Mouse (Mus musculus) lung, embryonic 15.5 days (tissue): Measurements from ENCODE around the gene Slc41a2. TPM values are rescaled to one million over a fixed set of nuclear protein-coding genes. Genes with fewer than 3 reads are reported as not detected.
"Not testable (repeated sequence)": the region's sequence is repeated elsewhere in the genome, so short reads cannot be mapped to it uniquely, and the experiment has no call there.

Experiments
- ATAC-seq: fragments of 200-750 bp; cut with Nextera tagmentation; 2 replicates; pipeline ENCODE4 v1.8.0; 2017; ENCODE audit warnings: moderate number of reproducible peaks, borderline replicate concordance; ENCODE audit not compliant: low FRiP score, low TSS enrichment; ENCODE audit errors: extremely low read depth
- H3K27ac ChIP-seq: fragments of 300-500 bp; sonication (generic); 2 replicates; pipeline ENCODE4 v1.5.1; 2015; ENCODE audit warnings: moderate library complexity, mild to moderate bottlenecking, inconsistent platforms
- H3K27me3 ChIP-seq: fragments of 300-500 bp; sonication (generic); 2 replicates; pipeline ENCODE4 v1.6.1; 2015; ENCODE audit warnings: inconsistent platforms
- H3K36me3 ChIP-seq: fragments of 300-500 bp; sonication (generic); 2 replicates; pipeline ENCODE4 v1.6.1; 2015; ENCODE audit warnings: inconsistent platforms
- H3K4me1 ChIP-seq: fragments of 300-500 bp; sonication (generic); 2 replicates; pipeline ENCODE4 v1.6.1; 2015; ENCODE audit warnings: inconsistent platforms
- H3K4me2 ChIP-seq: fragments of 300-500 bp; sonication (generic); 2 replicates; pipeline ENCODE4 v1.6.1; 2015; ENCODE audit warnings: inconsistent platforms, mild to moderate bottlenecking, moderate library complexity
- H3K4me3 ChIP-seq: fragments of 300-500 bp; sonication (generic); 2 replicates; pipeline ENCODE4 v1.5.1; 2015; ENCODE audit warnings: mild to moderate bottlenecking, inconsistent platforms
- H3K9ac ChIP-seq: fragments of 300-500 bp; sonication (generic); 2 replicates; pipeline ENCODE4 v1.6.1; 2015; ENCODE audit warnings: inconsistent platforms
- H3K9me3 ChIP-seq: fragments of 300-500 bp; sonication (generic); 2 replicates; pipeline ENCODE4 v1.6.1; 2016; ENCODE audit warnings: inconsistent platforms
- WGBS: fragments of 180-500 bp; shearing (Covaris S2); methylation state at CpG from one replicate; pipeline ENCODE4 v1.1.7; 2015; 5-methylcytosine and 5-hydroxymethylcytosine counted together
- polyA plus RNA-seq: library from polyadenylated mRNA; unstranded; fragments of >200 nt; fragmentation: Nextera tagmentation; extraction: Ambion mirVana; gene quantifications from 2 replicates; pipeline ENCODE4 v1.2.1, GENCODE M21; 2015

The Slc41a2 gene
- polyA plus RNA-seq, 1 experiment from 2014 or later: 0.79 TPM

- H3K9ac ChIP-seq: no peak overlapping the region
Observed at GRCm38 (mm10) chr10:83374045-83374656, 36.5 kb upstream of the Slc41a2 start.

GRCm38 (mm10) chr10:83368918-83369317, 31.2 kb upstream of the Slc41a2 start:
- 43% methylated on average over 5 of the region's 5 CpGs for WGBS
- Histone ChIP-seq H3K4me3 (no peak overlapping the region), H3K4me1 (no peaks in the 10 kb centered on the region), H3K27ac (no peak overlapping the region), H3K9me3 (no peaks in the 10 kb centered on the region), H3K36me3 (peaks cover 57% of the 10 kb centered on the region), H3K27me3 (no peaks in the 10 kb centered on the region), H3K9ac (no peak overlapping the region), H3K4me2 (no peak overlapping the region)
- no peak for ATAC-seq

More at GRCm38 (mm10) chr10:83374045-83374656, 36.5 kb upstream of the Slc41a2 start:
- Histone ChIP-seq H3K4me3 (no peak overlapping the region), H3K4me2 (no peak overlapping the region), H3K9me3 (no peaks in the 10 kb centered on the region), H3K4me1 (peaks cover 10% of the 10 kb centered on the region), H3K36me3 (peaks cover 20% of the 10 kb centered on the region; the same call in 1 of the 2 replicates), H3K27me3 (no peaks in the 10 kb centered on the region), H3K27ac (0 out of 2 replicates have a peak overlapping the region, but pooled peaks have one; percentile 36)
- ATAC-seq: no peak
- 71% methylated on average over 3 of the region's 3 CpGs for WGBS

- H3K4me3 ChIP-seq: no peak overlapping the region
- no peak overlapping the region for H3K9ac ChIP-seq
- H3K9me3 ChIP-seq: no peaks in the 10 kb centered on the region
- no peak for ATAC-seq
- H3K4me2 ChIP-seq: no peak overlapping the region
- no peaks in the 10 kb centered on the region for H3K27me3 ChIP-seq
- no peak overlapping the region for H3K27ac ChIP-seq
- 91% methylated on average over 8 of the region's 8 CpGs for WGBS
- peaks cover 55% of the 10 kb centered on the region for H3K36me3 ChIP-seq
- H3K4me1 ChIP-seq: peaks cover 20% of the 10 kb centered on the region
Observed at GRCm38 (mm10) chr10:83363451-83363850, 25.8 kb upstream of the Slc41a2 start.

GRCm38 (mm10) chr10:83361643-83362382, 24.1 kb upstream of the Slc41a2 start:
- no peaks in the 10 kb centered on the region for H3K9me3 ChIP-seq
- H3K9ac ChIP-seq: no peak overlapping the region
- peaks cover 41% of the 10 kb centered on the region for H3K36me3 ChIP-seq
- no peak for ATAC-seq
- no peak overlapping the region for H3K4me3 ChIP-seq
- H3K27me3 ChIP-seq: no peaks in the 10 kb centered on the region
- 47% methylated on average over 5 of the region's 5 CpGs for WGBS
- no peak overlapping the region for H3K27ac ChIP-seq
- peak overlapping the region; percentile 81 for H3K4me2 ChIP-seq
- H3K4me1 ChIP-seq: peaks cover 20% of the 10 kb centered on the region

- H3K9me3 ChIP-seq: no peaks in the 10 kb centered on the region
- H3K4me2 ChIP-seq: peak overlapping the region; percentile 81
- H3K36me3 ChIP-seq: peaks cover 27% of the 10 kb centered on the region
- peak; percentile 70 for ATAC-seq
- H3K4me3 ChIP-seq: peak overlapping the region; percentile 92
- H3K27ac ChIP-seq: peak overlapping the region; percentile 72
- peak overlapping the region; percentile 80 for H3K9ac ChIP-seq
- under 1% methylated on average over 40 of the region's 40 CpGs for WGBS
- H3K4me1 ChIP-seq: peaks cover 20% of the 10 kb centered on the region
- H3K27me3 ChIP-seq: no peaks in the 10 kb centered on the region
Observed at GRCm38 (mm10) chr10:83360356-83360755, 22.7 kb upstream of the Slc41a2 start.

- Histone ChIP-seq H3K4me2 (peak within 1 kb of the TSS; percentile 81), H3K4me1 (peaks cover 20% of the 10 kb centered on the region), H3K27me3 (no peaks in the 10 kb centered on the region), H3K4me3 (peak within 1 kb of the TSS; percentile 92), H3K27ac (peak within 1 kb of the TSS; percentile 72), H3K36me3 (peaks cover 24% of the 10 kb centered on the region), H3K9ac (peak within 1 kb of the TSS; percentile 80), H3K9me3 (no peaks in the 10 kb centered on the region)
- WGBS: under 1% methylated on average over 30 of the region's 30 CpGs
- peak; percentile 97 for ATAC-seq
Observed at GRCm38 (mm10) chr10:83359956-83360355, 22.3 kb upstream of the Slc41a2 start, which contains the start of gene D10Wsu102e. Gene D10Wsu102e, plus strand, starts transcription at chr10:83360221.

- no peak for ATAC-seq
Observed at GRCm38 (mm10) chr10:83359451-83359850, 21.8 kb upstream of the Slc41a2 start.

GRCm38 (mm10) chr10:83356416-83356815, 18.7 kb upstream of the Slc41a2 start:
- Histone ChIP-seq H3K4me1 (peaks cover 26% of the 10 kb centered on the region), H3K9ac (no peak overlapping the region)
- no peak for ATAC-seq

More at GRCm38 (mm10) chr10:83359451-83359850, 21.8 kb upstream of the Slc41a2 start:
- Histone ChIP-seq H3K9ac (peak overlapping the region; percentile 22; the same call in 1 of the 2 replicates), H3K27me3 (no peaks in the 10 kb centered on the region), H3K4me3 (peak overlapping the region; percentile 92), H3K27ac (no peak overlapping the region), H3K4me2 (peak overlapping the region; percentile 81), H3K36me3 (peaks cover 19% of the 10 kb centered on the region), H3K9me3 (no peaks in the 10 kb centered on the region), H3K4me1 (peaks cover 20% of the 10 kb centered on the region)
- WGBS: 89% methylated on average over 4 of the region's 4 CpGs

GRCm38 (mm10) chr10:83354333-83354719, 16.6 kb upstream of the Slc41a2 start:
- peak; percentile 33 for ATAC-seq
- no peak overlapping the region for H3K9ac ChIP-seq
- no peaks in the 10 kb centered on the region for H3K27me3 ChIP-seq
- peak overlapping the region; percentile 58 for H3K27ac ChIP-seq
- no peaks in the 10 kb centered on the region for H3K9me3 ChIP-seq
- no peaks in the 10 kb centered on the region for H3K36me3 ChIP-seq
- no peak overlapping the region for H3K4me3 ChIP-seq
- peak overlapping the region; percentile 28 for H3K4me2 ChIP-seq
- 51% methylated on average over 8 of the region's 8 CpGs for WGBS
- peaks cover 13% of the 10 kb centered on the region for H3K4me1 ChIP-seq

More at GRCm38 (mm10) chr10:83356416-83356815, 18.7 kb upstream of the Slc41a2 start:
- H3K27ac ChIP-seq: no peak overlapping the region
- H3K4me2 ChIP-seq: no peak overlapping the region
- no peaks in the 10 kb centered on the region for H3K27me3 ChIP-seq
- H3K9me3 ChIP-seq: no peaks in the 10 kb centered on the region
- no peaks in the 10 kb centered on the region for H3K36me3 ChIP-seq
- WGBS: 76% methylated on average over 12 of the region's 12 CpGs
- H3K4me3 ChIP-seq: no peak overlapping the region

- ATAC-seq: peak; percentile 80
- no peaks in the 10 kb centered on the region for H3K9me3 ChIP-seq
- peak overlapping the region; percentile 28 for H3K4me2 ChIP-seq
- H3K4me3 ChIP-seq: no peak overlapping the region
- 13% methylated on average over 14 of the region's 14 CpGs for WGBS
- no peaks in the 10 kb centered on the region for H3K36me3 ChIP-seq
- H3K27me3 ChIP-seq: no peaks in the 10 kb centered on the region
- no peak overlapping the region for H3K9ac ChIP-seq
- peaks cover 12% of the 10 kb centered on the region; the same call in 1 of the 2 replicates for H3K4me1 ChIP-seq
- H3K27ac ChIP-seq: peak overlapping the region; percentile 58
Observed at GRCm38 (mm10) chr10:83353680-83354332, 16.1 kb upstream of the Slc41a2 start.

- 77% methylated on average over 4 of the region's 4 CpGs for WGBS
- peaks cover 12% of the 10 kb centered on the region; the same call in 1 of the 2 replicates for H3K4me1 ChIP-seq
- H3K36me3 ChIP-seq, H3K4me2 ChIP-seq, ATAC-seq, H3K27ac ChIP-seq, H3K27me3 ChIP-seq, H3K9ac ChIP-seq, H3K4me3 ChIP-seq, H3K9me3 ChIP-seq: not testable (repeated sequence)
Observed at GRCm38 (mm10) chr10:83351779-83352178, 14.1 kb upstream of the Slc41a2 start.
